Mouse (Mus musculus) lung, embryonic 14.5 days (tissue): ENCODE results near the gene Mylk. TPM values are rescaled to one million over a fixed set of nuclear protein-coding genes. Genes with fewer than 3 reads are reported as not detected.
A peak's percentile ranks its signal among the peaks of the same experiment; 100 is the strongest.

Experiments used
- ATAC-seq: fragments of 200-750 bp; cut with Nextera tagmentation; 2 replicates; pipeline ENCODE4 v1.8.0; 2017; ENCODE audit warnings: mild to moderate bottlenecking, moderate TSS enrichment, moderate library complexity; ENCODE audit not compliant: insufficient read depth
- DNase-seq: peaks from one replicate; pipeline ENCODE4 v3.0.0-alpha.2; 2015
- H3K27ac ChIP-seq: fragments of 300-500 bp; sonication (generic); 2 replicates; pipeline ENCODE4 v1.5.1; 2014; ENCODE audit warnings: low read depth, mild to moderate bottlenecking, moderate library complexity
- H3K27me3 ChIP-seq: fragments of 300-500 bp; sonication (generic); 2 replicates; pipeline ENCODE4 v1.6.1; 2014; ENCODE audit warnings: low read length, control low read depth; ENCODE audit not compliant: insufficient read depth
- H3K36me3 ChIP-seq: fragments of 300-500 bp; sonication (generic); 2 replicates; pipeline ENCODE4 v1.6.1; 2014; ENCODE audit warnings: control low read depth; ENCODE audit not compliant: insufficient read depth
- H3K4me1 ChIP-seq: fragments of 300-500 bp; sonication (generic); 2 replicates; pipeline ENCODE4 v1.6.1; 2014; ENCODE audit warnings: antibody characterized with exemption, control low read depth; ENCODE audit not compliant: insufficient read depth
- H3K4me2 ChIP-seq: fragments of 300-500 bp; sonication (generic); 2 replicates; pipeline ENCODE4 v1.6.1; 2014; ENCODE audit warnings: mild to moderate bottlenecking
- H3K4me3 ChIP-seq: fragments of 300-500 bp; sonication (generic); 2 replicates; pipeline ENCODE4 v1.5.1; 2014; ENCODE audit warnings: low read depth, low read length
- H3K9ac ChIP-seq: fragments of 300-500 bp; sonication (generic); 2 replicates; pipeline ENCODE4 v1.6.1; 2014
- H3K9me3 ChIP-seq: fragments of 300-500 bp; sonication (generic); 2 replicates; pipeline ENCODE4 v1.6.1; 2016; ENCODE audit warnings: low read depth, low read length, control low read depth
- CTCF ChIP-seq: IDR thresholded peaks from 2 replicates; pipeline ENCODE4 v1.5.1; 2016; ENCODE audit warnings: antibody characterized with exemption, low read depth
- WGBS: fragments of 180-500 bp; shearing (Covaris S2); extraction: QIAGEN DNeasy Blood & Tissue Kit; methylation state at CpG from one replicate; pipeline ENCODE4 v1.1.7; 2014; 5-methylcytosine and 5-hydroxymethylcytosine counted together
- polyA plus RNA-seq: library from polyadenylated mRNA; unstranded; fragments of >200 nt; fragmentation: Nextera tagmentation; extraction: Ambion mirVana; gene quantifications from 2 replicates; pipeline ENCODE4 v1.2.1, GENCODE M21; 2014

Mylk gene
- polyA plus RNA-seq, 1 experiment from 2014 or later = 122 TPM

DNA sequence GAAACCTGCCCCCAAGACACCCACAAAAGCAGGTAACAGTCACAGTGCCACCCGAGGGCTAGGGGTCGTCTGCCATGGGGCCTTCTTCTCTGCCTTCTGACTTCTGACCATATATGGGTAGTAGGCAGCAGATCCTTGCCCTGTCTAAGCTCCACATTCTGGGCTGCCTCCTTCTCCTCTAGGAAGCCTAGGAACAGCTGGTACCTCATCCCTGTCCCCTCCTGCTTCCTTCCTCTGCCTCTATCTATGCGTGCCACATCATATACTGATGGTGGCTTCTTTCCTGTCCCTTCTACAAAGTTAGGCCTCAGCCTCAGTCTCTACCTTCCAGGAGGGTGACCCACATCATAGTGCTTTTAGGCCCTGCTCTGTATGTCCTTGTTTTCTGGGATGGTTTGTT, 207.8 kb downstream of the Mylk start:
- 65% methylated on average over 3 of the region's 3 CpGs for WGBS
- Histone ChIP-seq H3K27me3 (no peaks in the 10 kb centered on the region), H3K4me2 (no peak overlapping the region), H3K4me3 (no peak overlapping the region), H3K27ac (peak overlapping the region; percentile 44; the same call in 1 of the 2 replicates), H3K36me3 (peaks cover 69% of the 10 kb centered on the region), H3K9ac (no peak overlapping the region), H3K4me1 (peaks cover 4% of the 10 kb centered on the region; the same call in 1 of the 2 replicates), H3K9me3 (no peaks in the 10 kb centered on the region)
- DNase-seq = no peak
- no peak for ATAC-seq
- TF ChIP-seq CTCF = no peak

GRCm38 (mm10) chr16:34953501-34953900, 208.5 kb downstream of the Mylk start:
- TF ChIP-seq CTCF = no peak
- Histone ChIP-seq H3K9me3 (no peaks in the 10 kb centered on the region), H3K27me3 (no peaks in the 10 kb centered on the region), H3K4me2 (no peak overlapping the region), H3K4me3 (no peak overlapping the region), H3K27ac (no peak overlapping the region), H3K4me1 (peaks cover 11% of the 10 kb centered on the region), H3K36me3 (peaks cover 66% of the 10 kb centered on the region), H3K9ac (no peak overlapping the region)
- DNase-seq = no peak
- ATAC-seq = no peak
- 86% methylated on average over 10 of the region's 10 CpGs for WGBS

DNA sequence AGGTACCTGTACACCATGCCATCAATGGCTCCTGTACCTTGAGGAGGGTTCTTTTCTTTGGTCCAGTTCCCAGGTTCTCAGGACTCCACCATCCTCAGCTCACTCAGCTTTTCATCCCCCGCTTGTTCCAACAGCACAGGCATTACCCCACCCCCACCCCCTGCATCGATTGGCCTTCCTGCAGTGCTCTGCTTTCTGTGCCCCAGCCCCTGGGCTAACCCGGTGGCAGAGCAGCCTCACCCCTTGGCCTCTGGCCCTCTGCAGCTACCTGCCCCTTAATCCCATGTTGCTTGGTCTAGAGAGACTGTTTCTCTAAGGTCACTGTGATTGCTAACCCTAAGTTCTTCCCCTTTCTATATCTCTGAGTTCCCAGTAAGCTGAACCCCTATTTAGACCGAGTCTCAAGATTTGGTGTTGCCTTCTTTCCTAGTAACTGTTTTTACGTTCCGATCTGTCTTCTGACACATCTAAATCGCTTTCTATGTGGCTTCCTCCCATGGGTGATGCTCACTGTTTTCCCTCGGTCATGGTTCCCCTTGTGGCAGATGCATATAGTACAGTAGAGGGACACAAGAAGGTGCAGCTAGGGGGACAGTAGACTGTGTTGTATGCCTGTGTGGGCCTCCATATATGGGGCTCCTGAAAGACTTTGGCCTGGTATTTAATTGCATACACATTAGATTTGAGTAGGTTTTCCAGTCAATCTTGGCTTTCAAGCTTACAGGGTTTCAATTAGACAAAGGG, 212.6 kb downstream of the Mylk start:
- Histone ChIP-seq H3K9ac (no peak overlapping the region), H3K4me1 (peaks cover 45% of the 10 kb centered on the region), H3K27me3 (no peaks in the 10 kb centered on the region), H3K4me3 (no peak overlapping the region), H3K4me2 (no peak overlapping the region), H3K27ac (peak overlapping the region; percentile 92), H3K36me3 (peaks cover 71% of the 10 kb centered on the region), H3K9me3 (no peaks in the 10 kb centered on the region)
- ATAC-seq (peak; percentile 16; the same call in 1 of the 2 replicates), DNase-seq (peak; percentile 53)
- peak; percentile 64 for TF ChIP-seq CTCF
- WGBS = 61% methylated on average over 8 of the region's 8 CpGs

DNA sequence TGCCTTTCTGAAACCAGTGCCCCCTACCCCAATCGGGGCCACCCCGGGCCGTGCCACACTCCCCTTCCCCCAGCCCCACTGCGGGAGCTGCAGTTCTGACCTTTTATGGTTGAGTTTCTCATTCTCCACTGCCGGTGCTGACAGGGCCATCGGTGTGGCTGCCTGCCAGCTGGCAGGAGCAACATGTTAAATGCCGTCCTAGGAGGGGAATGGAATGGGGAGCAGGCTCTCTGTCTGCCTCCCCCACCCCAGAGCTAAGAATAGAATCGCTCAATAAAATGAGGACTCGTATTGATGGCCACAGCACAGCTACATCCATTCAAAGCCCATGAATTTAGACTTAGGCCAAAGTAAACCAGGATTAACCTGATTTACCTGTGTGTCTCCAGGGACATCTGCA, 213.7 kb downstream of the Mylk start:
- Histone ChIP-seq H3K36me3 (peaks cover 66% of the 10 kb centered on the region), H3K4me1 (peaks cover 50% of the 10 kb centered on the region), H3K27me3 (no peaks in the 10 kb centered on the region), H3K4me3 (no peak overlapping the region), H3K4me2 (peak overlapping the region; percentile 7; the same call in 1 of the 2 replicates), H3K27ac (peak overlapping the region; percentile 92), H3K9ac (no peak overlapping the region), H3K9me3 (no peaks in the 10 kb centered on the region)
- 8% methylated on average over 9 of the region's 9 CpGs for whole genome bisulfite sequencing
- DNase-seq = peak; percentile 97
- TF ChIP-seq CTCF = no peak
- peak; percentile 89 for ATAC-seq

GRCm38 (mm10) chr16:34959261-34959660, 214.3 kb downstream of the Mylk start:
- WGBS = 58% methylated on average over 5 of the region's 5 CpGs
- peaks cover 50% of the 10 kb centered on the region for H3K4me1 ChIP-seq
- peaks cover 66% of the 10 kb centered on the region for H3K36me3 ChIP-seq
- DNase-seq = peak; percentile 46
- H3K9ac ChIP-seq = no peak overlapping the region
- ATAC-seq = peak; percentile 32; the same call in 1 of the 2 replicates
- no peaks in the 10 kb centered on the region for H3K27me3 ChIP-seq
- no peaks in the 10 kb centered on the region for H3K9me3 ChIP-seq
- no peak overlapping the region for H3K4me3 ChIP-seq
- TF ChIP-seq CTCF = no peak
- no peak overlapping the region for H3K4me2 ChIP-seq
- H3K27ac ChIP-seq = peak overlapping the region; percentile 92

GRCm38 (mm10) chr16:34960243-34960642, 215.2 kb downstream of the Mylk start:
- Histone ChIP-seq H3K9me3 (no peaks in the 10 kb centered on the region), H3K27me3 (no peaks in the 10 kb centered on the region), H3K4me2 (no peak overlapping the region), H3K4me1 (peaks cover 50% of the 10 kb centered on the region), H3K4me3 (no peak overlapping the region), H3K9ac (no peak overlapping the region), H3K27ac (peak overlapping the region; percentile 92), H3K36me3 (peaks cover 66% of the 10 kb centered on the region)
- DNase-seq (no peak), ATAC-seq (no peak)
- TF ChIP-seq CTCF = no peak
- whole genome bisulfite sequencing = 80% methylated on average over 5 of the region's 5 CpGs

DNA sequence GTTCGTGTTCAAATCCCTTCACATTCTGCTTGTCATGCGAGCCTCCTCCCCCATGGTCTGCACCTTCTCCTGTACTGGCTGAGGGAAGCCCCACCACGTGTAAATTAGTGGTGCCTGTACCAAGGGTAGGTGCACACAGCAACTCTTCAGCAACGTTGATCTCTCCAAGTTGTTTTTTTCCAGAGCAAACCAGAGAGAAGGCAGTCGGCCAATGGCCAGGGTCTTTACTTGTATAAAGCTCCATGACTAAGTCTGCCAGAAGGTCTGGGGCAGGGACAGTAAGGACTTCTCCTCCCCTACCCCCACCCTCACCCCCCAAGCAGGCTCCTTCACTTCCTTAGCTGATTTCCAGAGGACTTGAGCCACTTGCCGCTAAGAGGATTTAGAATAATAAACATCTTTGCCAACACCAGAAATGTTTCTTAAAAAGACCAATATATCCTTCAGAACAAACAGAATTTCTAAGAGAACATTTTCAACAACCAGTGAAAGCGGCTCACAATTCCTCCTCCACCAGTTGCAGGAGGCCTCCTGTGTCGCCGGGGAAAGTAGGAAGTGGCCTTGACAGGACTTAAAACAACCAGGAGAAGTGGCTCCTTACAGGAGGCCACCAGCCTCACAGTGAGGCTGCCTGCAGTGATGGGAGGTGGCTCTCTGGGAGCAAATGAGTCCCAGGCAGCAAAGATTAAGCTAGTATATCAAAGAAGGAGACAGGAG, 216.0 kb downstream of the Mylk start:
- no peak overlapping the region for H3K4me3 ChIP-seq
- H3K27ac ChIP-seq = peak overlapping the region; percentile 92
- H3K4me1 ChIP-seq = peaks cover 50% of the 10 kb centered on the region
- H3K36me3 ChIP-seq = peaks cover 61% of the 10 kb centered on the region
- H3K27me3 ChIP-seq = no peaks in the 10 kb centered on the region
- TF ChIP-seq CTCF = no peak
- H3K9me3 ChIP-seq = no peaks in the 10 kb centered on the region
- no peak overlapping the region for H3K4me2 ChIP-seq
- WGBS = 24% methylated on average over 9 of the region's 9 CpGs
- H3K9ac ChIP-seq = no peak overlapping the region
- ATAC-seq = no peak
- DNase-seq = peak; percentile 51
